Mouse (Mus musculus) CH12.LX (cell line): ENCODE results near the gene Dexi. TPM values are rescaled to one million over a fixed set of nuclear protein-coding genes. Genes with fewer than 3 reads are reported as not detected.

Experiments
- DNase-seq: peaks from one replicate; pipeline ENCODE4 v3.0.0-alpha.2; 2013; ENCODE audit errors: extremely low read depth
- H3K27ac ChIP-seq: 2 replicates; pipeline ENCODE4 v1.5.1; 2012; ENCODE audit warnings: low read depth, mild to moderate bottlenecking, control low read depth, moderate library complexity; ENCODE audit not compliant: insufficient read depth
- H3K27me3 ChIP-seq: replicated peaks from 2 replicates; pipeline ENCODE3; 2012; ENCODE audit warnings: inconsistent platforms
- H3K36me3 ChIP-seq, 2 experiments: replicated peaks in 1 of 2; 2 replicates each; pipeline versions ENCODE3 to v1.6.1; 2012; ENCODE audit warnings: inconsistent platforms in 1 of 2, low read length in 1 of 2, mild to moderate bottlenecking in 1 of 2, mixed read lengths in 1 of 2, moderate library complexity in 1 of 2; ENCODE audit not compliant: control insufficient read depth in 1 of 2, insufficient read depth in 1 of 2
- H3K4me1 ChIP-seq, 2 experiments: 2 replicates each; pipeline ENCODE4 v1.6.1; 2012; ENCODE audit warnings: inconsistent platforms in 1 of 2, moderate library complexity in 1 of 2; ENCODE audit not compliant: insufficient read depth in 2 of 2, control insufficient read depth in 1 of 2
- H3K4me2 ChIP-seq: 2 replicates; pipeline ENCODE4 v1.6.1; 2012; ENCODE audit warnings: low read depth, mild to moderate bottlenecking, control low read depth; ENCODE audit not compliant: poor library complexity, insufficient read depth, severe bottlenecking
- H3K4me3 ChIP-seq, 3 experiments: fragments of 150-350 bp in 1 of 3; sonication (generic) in 1 of 3; replicated peaks in 1 of 3; 2 replicates each; pipeline versions ENCODE3 to v1.5.1; 2011 to 2012; ENCODE audit warnings: low read depth in 2 of 3, low read length in 2 of 3, mild to moderate bottlenecking in 2 of 3, moderate library complexity in 2 of 3, control low read depth in 1 of 3, improper control_type of control experiment in 1 of 3, inconsistent platforms in 1 of 3, mixed read lengths in 1 of 3; ENCODE audit not compliant: poor library complexity in 1 of 3
- H3K79me2 ChIP-seq: replicated peaks from 2 replicates; pipeline ENCODE4 v1.6.1; 2012; ENCODE audit warnings: mild to moderate bottlenecking, moderate library complexity; ENCODE audit not compliant: control insufficient read depth, poor library complexity, insufficient read depth, severe bottlenecking; ENCODE audit errors: extremely low read depth
- H3K9ac ChIP-seq: 2 replicates; pipeline ENCODE4 v1.6.1; 2012; ENCODE audit warnings: low read depth, mild to moderate bottlenecking, control low read depth, moderate library complexity; ENCODE audit not compliant: insufficient read depth
- H3K9me3 ChIP-seq: replicated peaks from 2 replicates; pipeline ENCODE3; 2012; ENCODE audit warnings: low read length, inconsistent platforms, mixed read lengths
- BHLHE40 ChIP-seq: IDR thresholded peaks from 2 replicates; pipeline ENCODE4 v1.6.1; 2011; ENCODE audit warnings: mild to moderate bottlenecking, low read depth, low read length, improper control_type of control experiment
- CHD1 ChIP-seq: IDR thresholded peaks from 2 replicates; pipeline ENCODE4 v1.6.1; 2012; ENCODE audit warnings: low read depth, low read length, improper control_type of control experiment, inconsistent platforms
- CHD2 ChIP-seq: IDR thresholded peaks from 2 replicates; pipeline ENCODE4 v1.6.1; 2011; ENCODE audit warnings: low read length, improper control_type of control experiment
- CTCF ChIP-seq, 2 experiments: IDR thresholded peaks in 1 of 2; conservative IDR thresholded peaks in 1 of 2; 2 replicates each; pipeline ENCODE4 v1.5.1; 2011 to 2012; ENCODE audit warnings: low read depth in 2 of 2, low read length in 2 of 2, improper control_type of control experiment in 1 of 2, inconsistent platforms in 1 of 2, mild to moderate bottlenecking in 1 of 2, moderate library complexity in 1 of 2
- JUND ChIP-seq: conservative IDR thresholded peaks from 2 replicates; pipeline ENCODE4 v1.6.1; 2011; ENCODE audit warnings: low read depth, low read length, improper control_type of control experiment
- MAFK ChIP-seq: IDR thresholded peaks from 2 replicates; pipeline ENCODE4 v1.6.1; 2011; ENCODE audit warnings: low read length, improper control_type of control experiment; ENCODE audit not compliant: insufficient replicate concordance
- MAX ChIP-seq: IDR thresholded peaks from 2 replicates; pipeline ENCODE4 v1.6.1; 2011; ENCODE audit warnings: low read length, improper control_type of control experiment
- MYC ChIP-seq: IDR thresholded peaks from 2 replicates; pipeline ENCODE4 v1.6.1; 2011; ENCODE audit warnings: low read depth, mild to moderate bottlenecking, improper control_type of control experiment, low read length
- NELFE ChIP-seq: IDR thresholded peaks from 2 replicates; pipeline ENCODE4 v1.6.1; 2011; ENCODE audit warnings: low read depth, low read length, improper control_type of control experiment
- NRF1 ChIP-seq: IDR thresholded peaks from 2 replicates; pipeline ENCODE4 v1.6.1; 2014; ENCODE audit warnings: low read depth, mild to moderate bottlenecking, inconsistent platforms, low read length, improper control_type of control experiment, moderate library complexity
- PAX5 ChIP-seq: IDR thresholded peaks from 2 replicates; pipeline ENCODE4 v1.6.1; 2012; ENCODE audit warnings: low read length, inconsistent platforms, mixed read lengths
- POLR2A ChIP-seq: IDR thresholded peaks from 2 replicates; pipeline ENCODE4 v1.6.1; 2011; ENCODE audit warnings: low read depth, mild to moderate bottlenecking, improper control_type of control experiment, low read length
- POLR2AphosphoS2 ChIP-seq: IDR thresholded peaks from 2 replicates; pipeline ENCODE4 v1.6.1; 2011; ENCODE audit warnings: low read depth, low read length, improper control_type of control experiment
- RAD21 ChIP-seq: IDR thresholded peaks from 2 replicates; pipeline ENCODE4 v1.6.1; 2011; ENCODE audit warnings: low read depth, mild to moderate bottlenecking, low read length, improper control_type of control experiment, moderate library complexity
- SIN3A ChIP-seq: IDR thresholded peaks from 2 replicates; pipeline ENCODE4 v1.6.1; 2012; ENCODE audit warnings: low read length, improper control_type of control experiment, inconsistent platforms
- SMC3 ChIP-seq: IDR thresholded peaks from 2 replicates; pipeline ENCODE4 v1.6.1; 2011; ENCODE audit warnings: low read depth, low read length, improper control_type of control experiment
- UBTF ChIP-seq: IDR thresholded peaks from 2 replicates; pipeline ENCODE4 v1.6.1; 2012; ENCODE audit warnings: low read depth, mild to moderate bottlenecking, inconsistent platforms, low read length, improper control_type of control experiment, moderate library complexity
- USF2 ChIP-seq: conservative IDR thresholded peaks from 2 replicates; pipeline ENCODE4 v1.6.1; 2011; ENCODE audit warnings: low read depth, low read length, improper control_type of control experiment
- ZC3H11A ChIP-seq: IDR thresholded peaks from 2 replicates; pipeline ENCODE4 v1.6.1; 2012; ENCODE audit warnings: low read depth, mild to moderate bottlenecking, inconsistent platforms, low read length, improper control_type of control experiment
- ZKSCAN1 ChIP-seq: IDR thresholded peaks from 2 replicates; pipeline ENCODE4 v1.6.1; 2012; ENCODE audit warnings: low read depth, inconsistent platforms, low read length, improper control_type of control experiment, borderline replicate concordance
- ZMIZ1 ChIP-seq: IDR thresholded peaks from 2 replicates; pipeline ENCODE4 v1.6.1; 2012; ENCODE audit warnings: low read depth, mild to moderate bottlenecking, inconsistent platforms, low read length, improper control_type of control experiment
- ZNF384 ChIP-seq: IDR thresholded peaks from 2 replicates; pipeline ENCODE4 v1.6.1; 2012; ENCODE audit warnings: low read depth, low read length, improper control_type of control experiment, inconsistent platforms
- dilution Hi-C: fragments of 300-500 bp; cut with MboI; formaldehyde crosslinking; loops from 2 replicates; pipeline ENCODE4 v1.14.3; 2020; ENCODE audit warnings: low sequenced_read_pairs; ENCODE audit not compliant: extremely low pct_unique_long_range_greater_than_20kb, extremely low pct_ligation_motif_present
- in situ Hi-C: fragments of 300-500 bp; cut with MboI; formaldehyde crosslinking; loops from 3 replicates; pipeline ENCODE4 v1.14.3; 2019; ENCODE audit warnings: low sequenced_read_pairs, low pct_ligation_motif_present, low pct_unique_long_range_greater_than_20kb, mixed read lengths
- polyA plus RNA-seq: library from polyadenylated mRNA; unstranded; fragments of >175 nt; gene quantifications from 2 replicates; pipeline ENCODE4 v1.2.1, GENCODE M21; 2012; ENCODE audit warnings: low read depth; ENCODE audit not compliant: insufficient read length
- total RNA-seq, 2 experiments: library from RNA; depleted of rRNA; stranded (reverse); fragments of 300-350 nt in 1 of 2; fragments of >200 nt in 1 of 2; gene quantifications; 2 replicates each; pipeline ENCODE4 v1.2.3; 2012 to 2014

Gene Dexi
- total and polyA plus RNA-seq, 3 experiments = 11.3 to 19.6 (median 14.1) TPM

DNA sequence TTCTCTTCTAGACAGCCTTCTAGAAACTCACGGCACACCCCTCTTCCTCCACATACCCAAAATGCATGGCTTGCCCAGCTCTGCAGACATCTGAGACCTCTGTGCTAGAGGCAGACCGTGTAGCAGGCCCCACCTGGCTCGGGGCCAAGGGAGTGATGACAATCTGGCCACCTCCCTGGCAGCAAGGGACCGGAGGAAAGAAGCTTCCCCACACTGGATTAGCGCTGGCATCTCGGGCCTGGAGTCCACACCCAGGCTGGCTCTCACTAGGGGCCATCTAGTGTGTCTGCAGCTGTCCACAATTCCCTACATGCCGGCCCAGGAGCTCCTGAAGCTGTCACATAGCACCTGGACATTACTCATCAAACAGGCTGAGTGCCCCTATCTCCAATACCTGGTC is 8.3 kb downstream of the Dexi start:
- Histone ChIP-seq H3K4me1 (peaks cover 0 to 19% of the 10 kb centered on the region in 2 experiments; a peak in 3 of 4 replicates), H3K36me3 (peaks cover 18 to 84% of the 10 kb centered on the region in 2 experiments), H3K27ac (no peak overlapping the region), H3K9ac (no peak overlapping the region), H3K27me3 (no peaks in the 10 kb centered on the region), H3K9me3 (no peaks in the 10 kb centered on the region), H3K4me3 (no peak overlapping the region), H3K79me2 (no peaks in the 10 kb centered on the region), H3K4me2 (no peak overlapping the region)
- no peak for DNase-seq
- in situ Hi-C loops (loop anchor here (25.0 kb wide), 1 partner anchor 447 kb away; no protein-coding TSS in a partner anchor), dilution Hi-C loops (no loop called here)
- no peak for TF ChIP-seq JUND
- no peak for TF ChIP-seq MAFK
- TF ChIP-seq RAD21 = no peak
- TF ChIP-seq MAX = no peak
- no peak for TF ChIP-seq ZNF384
- no peak for TF ChIP-seq CHD1
- no peak; the same call in 1 of the 2 replicates for TF ChIP-seq POLR2AphosphoS2
- no peak; the same call in 1 of the 2 replicates for TF ChIP-seq POLR2A
- TF ChIP-seq CHD2 = no peak
- no peak for TF ChIP-seq UBTF
- TF ChIP-seq SIN3A = no peak
- TF ChIP-seq MYC = no peak
- TF ChIP-seq USF2 = no peak
- TF ChIP-seq SMC3 = no peak

DNA sequence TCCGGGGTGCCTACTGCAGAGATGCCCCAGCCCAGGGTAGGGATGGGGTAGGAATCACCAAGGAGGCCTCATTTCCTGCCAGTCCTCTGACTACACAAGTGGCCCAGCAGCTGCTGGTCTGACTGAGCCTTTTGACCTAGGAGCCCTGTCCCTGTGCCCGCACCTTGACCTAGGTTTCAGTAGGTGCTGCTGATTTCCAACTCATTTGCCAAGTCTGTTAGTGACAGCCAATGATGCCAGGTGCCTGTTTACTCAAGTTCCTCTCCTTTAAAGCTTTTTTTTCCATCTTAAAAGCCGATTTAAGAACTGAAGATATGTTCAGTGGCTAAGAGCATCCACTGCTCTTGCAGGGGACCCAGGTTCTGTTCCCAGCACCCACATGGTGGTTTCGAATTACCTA is 9.1 kb downstream of the Dexi start:
- Histone ChIP-seq H3K4me3 (no peak overlapping the region), H3K9ac (no peak overlapping the region), H3K4me2 (no peak overlapping the region), H3K79me2 (no peaks in the 10 kb centered on the region), H3K4me1 (peaks cover 0 to 12% of the 10 kb centered on the region in 2 experiments; a peak in 2 of 4 replicates), H3K27ac (no peak overlapping the region), H3K27me3 (no peaks in the 10 kb centered on the region), H3K36me3 (peaks cover 21 to 86% of the 10 kb centered on the region in 2 experiments), H3K9me3 (no peaks in the 10 kb centered on the region)
- TF ChIP-seq ZMIZ1 = 0 out of 2 replicates have a peak, but pooled peaks have one; percentile 3
- TF ChIP-seq NELFE = no peak
- in situ Hi-C loops (loop anchor here (25.0 kb wide), 1 partner anchor 446 kb away; no protein-coding TSS in a partner anchor), dilution Hi-C loops (no loop called here)
- DNase-seq = no peak

DNA sequence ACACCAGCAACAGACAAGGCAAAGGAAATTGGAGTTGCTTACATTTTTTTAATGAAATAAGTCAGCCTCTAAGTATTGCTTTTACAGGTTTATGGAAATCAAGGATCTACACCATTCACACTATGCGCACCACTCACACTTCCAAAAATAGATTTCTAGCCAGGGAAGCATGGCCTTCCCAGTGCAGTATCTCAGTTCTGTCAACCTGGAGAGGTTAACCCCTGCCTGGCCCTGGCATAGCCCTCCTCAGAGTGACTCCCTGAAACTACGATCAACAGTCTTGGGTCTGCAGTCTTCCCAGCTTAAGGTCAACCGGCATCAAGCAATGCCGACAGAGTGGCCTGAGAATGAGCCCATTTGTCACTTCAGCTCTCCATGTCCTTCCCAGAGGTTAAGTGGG is 12.7 kb downstream of the Dexi start:
- Histone ChIP-seq H3K36me3 (peaks cover 48 to 95% of the 10 kb centered on the region in 2 experiments), H3K27me3 (no peaks in the 10 kb centered on the region)
- DNase-seq = no peak

More for the DNA sequence above, 12.7 kb downstream of the Dexi start:
- H3K9me3 ChIP-seq = no peaks in the 10 kb centered on the region
- H3K79me2 ChIP-seq = no peaks in the 10 kb centered on the region
- dilution Hi-C loops = no loop called here
- H3K4me3 ChIP-seq = no peak overlapping the region
- no peak overlapping the region for H3K4me2 ChIP-seq
- no peak overlapping the region for H3K27ac ChIP-seq
- in situ Hi-C loops = loop anchor here (25.0 kb wide), 1 partner anchor 443 kb away; no protein-coding TSS in a partner anchor
- no peaks in the 10 kb centered on the region for H3K4me1 ChIP-seq
- TF ChIP-seq NELFE (no peak), ZKSCAN1 (no peak), NRF1 (no peak), JUND (no peak), BHLHE40 (no peak), ZC3H11A (no peak), PAX5 (no peak), CTCF (conservative IDR thresholded peaks at IDR 0.05 in 1 of 2, IDR thresholded peaks at IDR 0.05 in 1 of 2; ENCODE audit: low read depth in 2 of 2, low read length in 2 of 2) (no peak)
- TF ChIP-seq, all 38 proteins: peak for 0
- no peak overlapping the region for H3K9ac ChIP-seq
